Mouse (Mus musculus) retina, embryonic 14.5 days (tissue): Measurements from ENCODE around the gene Rac3.

ENCODE experiments used
- DNase-seq: peaks from one replicate; pipeline ENCODE4 v3.0.0-alpha.2; 2015; ENCODE audit warnings: low spot score

Gene Rac3

DNA sequence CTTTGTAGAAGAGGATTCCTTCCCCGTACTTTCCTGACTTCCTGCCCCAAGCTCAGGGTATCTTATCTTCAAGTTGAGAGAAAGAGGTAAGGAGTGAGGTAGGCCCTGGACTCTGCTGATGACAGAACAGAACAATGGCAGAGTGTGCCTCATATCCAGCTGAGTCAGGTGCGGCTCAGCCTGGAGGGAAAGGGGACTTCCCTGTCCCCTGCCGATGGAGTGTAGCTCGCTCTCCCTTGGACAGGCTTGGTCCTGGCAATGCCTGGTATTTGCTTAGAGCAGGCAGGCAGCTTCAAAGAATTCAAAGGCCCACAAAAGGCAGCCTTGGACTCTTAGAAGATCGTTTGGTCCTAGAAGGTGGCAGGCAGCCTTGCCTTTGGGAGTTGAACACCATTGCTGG, 15.2 kb upstream of the Rac3 start:
- no peak for DNase-seq

DNA sequence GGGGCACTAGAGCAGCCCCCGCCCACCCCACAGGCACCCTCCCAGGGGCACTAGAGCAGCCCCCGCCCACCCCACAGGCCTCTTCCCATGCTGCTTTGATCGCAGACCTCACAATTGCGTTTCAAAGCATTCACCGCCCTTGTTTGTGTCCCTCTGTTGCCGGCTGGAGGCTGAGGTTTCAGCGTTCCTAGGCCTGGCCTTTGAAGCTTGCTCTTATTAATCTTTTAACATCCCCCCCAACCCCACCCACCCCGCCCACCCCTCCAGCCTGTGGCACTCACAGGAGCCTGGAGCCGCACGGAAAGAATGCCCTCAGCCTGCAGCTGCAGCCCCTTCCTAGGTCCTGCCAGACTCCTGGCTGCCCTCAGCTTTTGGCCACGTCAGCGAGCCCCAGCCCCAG, 14.0 kb upstream of the Rac3 start:
- no peak for DNase-seq

DNA sequence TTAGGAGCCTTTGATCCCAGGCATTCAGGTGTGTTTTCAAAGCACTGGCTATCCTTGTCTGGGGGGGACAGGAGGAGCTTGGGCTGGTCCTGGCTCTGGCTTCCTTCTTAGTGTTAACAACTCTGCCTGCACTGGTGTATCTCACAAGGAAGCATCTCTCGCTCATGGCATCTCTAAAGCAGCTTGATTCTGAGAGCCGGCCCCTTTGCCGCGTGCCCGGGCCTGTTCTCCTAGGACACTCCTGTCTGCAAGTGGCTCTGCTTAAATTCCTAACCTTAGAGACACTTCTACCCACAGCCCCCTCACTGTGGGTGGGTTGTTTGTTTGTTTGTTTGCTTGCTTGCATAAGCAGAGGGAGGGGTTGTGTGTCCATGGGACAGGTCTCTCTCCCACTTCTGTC, 13.3 kb upstream of the Rac3 start:
- DNase-seq: no peak

DNA sequence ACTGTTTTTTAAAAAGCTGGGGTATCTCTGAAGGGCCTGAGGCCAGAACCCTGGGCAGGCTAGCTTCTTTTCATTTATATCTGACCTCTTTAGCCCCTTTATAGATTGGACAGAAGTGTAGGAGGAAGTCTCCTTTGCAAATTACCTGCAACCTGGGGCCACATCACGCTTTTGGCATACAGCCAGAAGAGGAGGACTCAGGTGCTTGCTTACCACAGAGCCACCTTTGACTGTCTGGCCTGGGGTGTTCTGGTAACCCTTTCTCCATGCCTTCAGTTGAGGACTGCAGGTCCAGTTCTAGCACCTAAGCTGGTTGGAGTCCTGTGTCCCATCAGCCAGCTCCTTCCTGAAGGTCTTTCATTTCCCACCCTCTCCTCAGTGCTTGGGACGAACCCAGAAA, 11.7 kb upstream of the Rac3 start:
- no peak for DNase-seq

DNA sequence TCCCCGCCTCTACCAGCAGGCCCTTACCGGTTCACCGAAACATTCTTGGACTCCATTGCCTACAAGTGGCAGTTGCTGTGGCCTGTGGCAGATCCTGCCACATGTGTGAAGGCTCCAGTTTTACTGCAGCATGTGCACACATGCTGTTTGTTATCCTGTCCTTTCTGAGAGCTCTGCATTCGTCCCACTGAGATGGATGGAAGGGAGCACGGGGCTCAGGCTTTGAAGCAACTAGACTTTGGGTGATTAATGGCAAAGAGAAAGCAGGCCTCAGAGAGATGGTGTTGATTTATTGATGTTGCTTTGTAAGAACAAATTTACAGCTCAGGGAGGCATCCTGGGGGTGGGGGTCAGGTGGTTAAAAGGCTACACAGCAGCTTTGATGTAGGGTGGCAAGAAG, 10.6 kb upstream of the Rac3 start:
- DNase-seq: no peak

DNA sequence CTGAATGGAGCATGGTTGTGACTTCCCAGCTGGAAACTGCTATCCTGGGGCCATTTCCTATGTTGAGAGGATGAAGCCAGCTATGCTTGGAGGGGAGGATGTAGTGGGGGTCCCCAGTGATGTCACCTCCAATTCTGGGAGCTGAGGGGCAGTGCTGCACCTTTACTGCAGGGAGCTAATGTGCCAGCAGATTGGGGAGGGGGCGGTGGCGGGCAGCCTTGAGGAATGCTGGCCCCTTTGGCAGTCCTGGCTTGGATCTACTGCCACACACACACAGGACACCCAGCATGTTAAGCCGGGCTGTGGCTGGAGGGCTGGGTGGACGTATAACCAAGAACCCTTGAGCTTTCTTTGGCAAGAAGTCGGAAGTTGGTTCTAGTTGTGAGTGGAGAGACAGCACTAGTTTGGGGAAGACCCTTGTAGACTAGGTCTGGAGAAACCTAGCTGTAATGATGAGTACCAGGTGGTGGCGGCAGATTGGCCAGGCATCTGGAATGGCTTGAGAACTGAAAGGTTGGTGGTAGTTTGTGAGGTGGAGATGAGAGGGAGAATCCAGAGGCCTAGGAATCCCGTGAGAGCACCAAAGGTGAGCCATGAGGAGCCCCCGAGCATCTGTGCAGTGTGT, 9.2 kb upstream of the Rac3 start:
- no peak for DNase-seq

DNA sequence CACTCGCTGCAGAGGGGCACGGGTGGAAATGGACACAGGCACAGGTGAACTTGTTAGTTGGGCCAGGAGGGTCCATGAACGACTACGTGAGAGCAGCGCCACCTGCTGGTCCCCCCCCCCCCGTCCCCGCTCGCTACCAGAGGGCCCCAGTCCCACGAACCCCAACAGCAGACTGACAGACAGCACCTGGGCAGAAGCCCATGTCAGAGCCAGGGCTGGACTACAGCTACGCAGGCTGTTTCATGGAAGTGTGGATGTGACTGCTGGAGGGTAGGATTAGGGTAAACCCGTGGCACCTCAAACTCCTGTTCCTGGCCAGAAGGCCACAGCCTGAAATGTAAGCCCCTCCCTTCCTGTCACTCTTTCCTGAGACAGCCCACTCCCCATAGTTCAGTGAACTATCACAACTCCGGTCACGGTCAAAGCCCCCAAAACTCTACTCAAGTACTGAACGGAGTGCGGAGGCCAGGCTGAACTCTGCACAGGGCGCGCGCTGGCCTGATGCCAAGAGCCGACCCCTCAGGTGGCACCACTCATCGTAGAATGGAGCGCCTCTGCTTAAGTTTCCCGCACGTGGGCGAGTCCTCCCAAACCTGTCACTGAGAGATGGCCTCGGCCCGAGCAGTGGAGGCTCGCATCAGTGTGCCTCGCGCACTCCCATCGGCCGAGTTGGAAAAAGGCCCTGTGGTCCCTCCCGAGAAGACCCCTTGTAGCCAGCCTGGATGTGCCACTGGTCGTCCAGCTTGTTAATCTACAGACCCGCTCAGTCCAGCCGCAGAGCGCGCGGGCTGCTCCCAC, 8.3 kb upstream of the Rac3 start:
- peak; percentile 82 for DNase-seq

DNA sequence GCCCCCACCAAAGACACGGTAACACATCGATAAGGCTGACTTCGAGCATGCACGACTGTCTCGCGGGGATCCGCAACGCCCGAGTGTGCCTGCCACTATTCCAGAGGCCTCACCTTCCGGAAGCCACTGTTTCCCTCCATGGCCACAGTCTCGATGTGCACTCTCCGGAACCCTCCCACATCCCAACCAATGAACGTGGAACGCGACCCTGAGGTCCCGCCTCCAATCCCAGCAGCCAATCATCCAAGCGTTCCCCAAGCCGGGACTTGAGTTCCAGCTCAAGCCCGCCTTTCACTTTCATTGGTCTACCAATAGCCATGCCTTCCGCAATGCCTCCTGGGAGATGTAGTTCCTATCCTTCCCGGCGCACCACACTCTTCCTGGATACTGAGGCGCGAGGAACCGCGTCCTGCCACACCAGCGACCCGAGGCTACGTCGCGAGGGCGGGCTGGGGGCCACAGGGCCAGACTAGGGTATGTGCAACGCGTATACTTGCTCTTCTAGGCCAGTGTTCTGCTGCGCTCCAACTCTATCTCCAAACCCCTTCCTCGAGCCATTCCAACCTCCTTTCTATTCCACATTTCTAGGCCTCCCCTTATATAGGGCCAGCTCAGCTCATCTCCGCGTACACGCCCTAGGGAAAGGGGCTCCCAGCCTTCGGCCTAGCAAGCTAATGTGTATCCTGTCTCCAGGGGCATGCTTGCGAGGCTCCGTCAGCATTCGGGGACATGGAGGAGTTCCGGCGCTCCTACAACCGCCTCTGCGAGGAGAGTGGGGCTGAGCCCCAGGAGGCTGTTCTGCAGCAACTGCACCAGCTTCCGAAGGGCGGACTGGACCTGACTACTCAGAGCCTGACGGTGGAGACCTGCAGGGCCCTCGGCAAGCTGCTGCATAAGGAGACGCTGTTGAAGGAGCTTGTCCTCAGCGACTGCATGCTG, 7.4 kb upstream of the Rac3 start, which contains the start of the genes Cenpx and Lrrc45:
TSS of gene Cenpx (minus strand) at position 159 of the 939 bp plus-strand sequence.
TSS of gene Lrrc45 (plus strand) at position 346 of the 939 bp plus-strand sequence.
- DNase-seq: peak; percentile 99

DNA sequence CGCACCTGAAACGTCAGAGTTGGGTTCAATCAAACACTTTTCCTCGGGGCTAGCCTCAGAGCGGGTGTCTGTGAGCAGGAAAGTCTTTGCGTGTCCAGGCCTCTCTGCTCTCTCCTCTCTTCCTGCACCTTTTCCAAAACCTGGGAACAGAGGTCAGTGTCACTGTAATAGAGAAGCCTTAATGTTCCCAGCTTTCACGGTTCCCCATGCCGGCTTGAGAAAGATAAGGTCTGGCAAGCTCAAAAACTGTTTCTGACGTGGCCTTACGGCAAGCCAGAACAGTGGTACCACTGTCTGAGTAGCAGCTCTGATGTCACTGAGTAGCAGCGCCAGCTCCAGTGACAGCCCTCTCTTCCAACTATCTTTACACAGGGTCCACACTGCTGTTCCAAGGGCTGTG, 6.7 kb upstream of the Rac3 start:
- no peak for DNase-seq

DNA sequence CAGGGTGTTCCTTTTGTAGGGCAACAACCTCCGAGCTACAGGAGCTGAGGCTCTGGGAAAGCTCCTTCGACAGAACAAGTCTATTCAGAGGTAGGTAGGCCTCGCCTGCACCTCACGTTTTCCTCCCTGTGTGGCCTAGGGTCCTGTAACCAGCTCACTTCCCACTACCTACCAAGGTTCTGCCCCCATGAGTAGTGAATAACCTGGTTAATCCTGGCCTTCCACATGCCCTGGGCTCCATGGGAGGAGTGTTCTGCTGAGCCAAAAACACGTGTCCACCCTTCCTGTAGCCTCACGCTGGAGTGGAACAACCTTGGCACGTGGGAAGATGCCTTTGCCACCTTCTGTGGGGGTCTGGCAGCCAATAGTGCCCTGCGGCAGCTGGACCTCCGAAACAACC, 6.1 kb upstream of the Rac3 start:
- no peak for DNase-seq

DNA sequence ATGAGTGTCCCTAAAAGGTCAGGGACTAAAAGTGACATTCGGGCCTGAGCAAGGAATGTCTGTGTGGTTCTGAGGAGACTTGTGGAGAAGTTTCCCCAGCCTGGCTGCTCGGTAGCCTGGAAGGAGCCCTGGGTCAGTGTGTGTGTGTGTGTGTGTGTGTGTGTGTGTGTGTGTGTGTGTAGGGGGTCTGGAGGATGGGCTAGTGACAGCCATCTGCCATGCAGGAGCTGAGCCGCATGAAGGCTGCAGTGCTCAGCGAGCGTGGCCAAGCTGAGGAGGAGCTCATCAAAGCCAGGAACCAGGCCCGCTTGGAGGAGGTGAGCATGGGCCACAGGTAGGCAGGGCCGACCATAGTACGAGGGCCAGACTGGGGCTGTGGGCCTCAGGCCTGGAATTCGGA, 2.0 kb upstream of the Rac3 start:
- DNase-seq: no peak

DNA sequence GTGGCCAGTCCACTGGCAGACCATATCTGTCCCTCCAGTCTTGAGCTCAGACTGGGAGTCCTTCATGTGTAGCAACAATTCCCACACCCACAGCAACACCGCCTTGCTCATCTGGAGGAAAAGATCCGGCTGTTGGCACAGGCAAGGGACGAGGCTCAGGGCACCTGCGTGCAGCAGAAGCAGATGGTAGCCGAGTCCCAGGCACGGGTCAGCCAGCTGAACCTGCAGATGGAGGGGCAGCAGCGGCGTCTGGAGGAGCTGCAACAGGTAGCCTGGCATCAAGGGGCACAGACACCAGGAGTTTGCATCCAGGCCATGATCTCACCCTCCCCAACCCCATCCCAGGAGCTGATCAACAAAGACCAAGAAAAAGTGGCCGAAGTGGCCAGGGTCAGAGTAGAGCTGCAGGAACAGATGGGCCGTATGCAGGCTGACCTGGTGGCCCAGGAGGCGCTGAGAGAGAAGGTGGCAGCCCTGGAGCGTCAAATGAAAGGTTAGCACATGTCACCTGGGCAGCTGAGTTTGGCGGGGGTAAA, 1.4 kb upstream of the Rac3 start:
- no peak for DNase-seq

DNA sequence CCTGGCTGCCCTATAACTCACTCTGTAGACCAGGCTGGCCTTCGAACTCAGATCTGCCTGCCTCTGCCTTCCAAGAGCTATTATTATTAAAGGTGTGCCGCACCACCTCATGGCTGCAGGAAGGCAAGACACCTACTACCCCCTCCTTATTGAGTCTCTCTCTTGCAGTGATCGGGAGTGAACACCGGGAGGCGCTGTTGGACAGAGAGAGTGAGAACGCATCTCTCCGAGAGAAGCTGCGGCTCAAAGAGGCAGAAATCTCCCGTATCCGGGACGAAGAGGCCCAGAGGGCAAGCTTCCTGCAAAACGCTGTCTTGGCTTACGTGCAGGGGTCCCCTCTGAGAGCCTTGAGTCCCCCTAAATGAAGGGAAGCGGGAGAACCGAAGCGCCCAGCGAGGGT, 820 bp upstream of the Rac3 start:
- peak; percentile 95 for DNase-seq

DNA sequence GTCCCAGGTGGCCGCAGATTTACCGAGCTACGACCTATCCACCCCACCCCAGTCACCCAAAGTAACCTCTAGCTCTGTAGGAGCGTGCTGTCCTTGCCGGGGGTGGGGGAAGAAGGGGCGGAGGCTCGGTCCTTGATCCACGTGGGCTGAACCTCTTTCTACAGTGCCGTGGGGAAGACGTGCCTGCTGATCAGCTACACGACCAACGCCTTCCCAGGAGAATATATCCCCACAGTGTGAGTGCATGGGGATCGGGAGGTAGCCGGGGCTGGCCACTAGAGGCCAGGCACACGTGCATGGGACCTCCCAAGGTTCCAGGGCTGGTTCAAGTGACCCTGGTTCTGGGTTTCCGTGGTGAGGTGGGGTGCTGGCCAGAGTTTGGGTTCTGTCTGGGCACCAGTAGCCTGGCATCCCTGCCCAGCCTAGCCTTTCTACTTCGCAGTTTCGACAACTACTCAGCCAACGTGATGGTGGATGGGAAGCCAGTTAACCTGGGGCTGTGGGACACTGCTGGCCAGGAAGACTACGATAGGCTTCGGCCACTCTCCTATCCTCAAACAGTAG, 879 bp downstream of the Rac3 start:
- no peak for DNase-seq

DNA sequence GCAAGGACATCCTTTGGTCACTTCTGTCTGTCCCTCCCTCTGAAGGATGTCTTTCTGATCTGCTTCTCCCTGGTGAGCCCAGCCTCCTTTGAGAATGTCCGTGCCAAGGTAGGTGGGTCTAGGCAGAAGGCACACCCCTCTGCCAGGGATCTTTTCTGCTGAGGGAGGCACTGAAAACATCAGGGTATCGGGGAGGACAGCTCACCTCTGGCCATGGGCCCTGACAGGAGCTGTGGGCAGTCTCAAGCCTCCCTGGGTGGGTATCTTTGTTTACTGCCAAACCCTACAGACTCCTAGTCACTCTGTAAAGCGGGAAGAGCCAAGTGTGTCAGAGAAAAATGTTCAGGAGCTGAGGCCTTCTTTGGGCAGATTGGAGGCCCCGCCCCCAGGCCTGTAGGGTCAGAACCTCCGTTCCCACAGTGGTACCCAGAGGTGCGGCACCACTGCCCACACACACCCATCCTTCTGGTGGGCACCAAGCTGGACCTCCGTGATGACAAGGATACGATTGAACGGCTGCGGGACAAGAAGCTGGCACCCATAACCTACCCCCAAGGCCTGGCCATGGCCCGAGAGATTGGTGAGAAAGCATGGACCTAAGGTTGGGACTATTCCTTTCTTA, 1.6 kb downstream of the Rac3 start:
- no peak for DNase-seq

DNA sequence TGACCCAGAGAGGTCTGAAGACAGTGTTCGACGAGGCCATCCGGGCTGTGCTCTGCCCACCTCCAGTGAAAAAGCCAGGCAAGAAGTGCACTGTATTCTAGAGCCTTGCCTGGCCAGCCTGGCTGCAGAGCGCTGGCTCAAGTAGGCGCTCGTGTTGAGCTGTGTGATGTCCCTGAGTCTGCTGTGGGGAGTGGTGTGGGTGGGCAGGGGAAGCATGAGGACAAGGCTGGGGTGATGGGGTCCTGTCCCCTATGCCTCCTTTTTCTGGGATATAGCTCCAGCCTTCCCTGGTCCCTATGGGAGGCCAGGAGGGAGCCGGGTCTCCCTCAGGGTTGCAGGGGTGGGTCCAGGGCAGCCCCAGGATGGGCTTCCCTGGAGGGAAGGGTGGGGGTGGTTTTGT, 2.2 kb downstream of the Rac3 start:
- DNase-seq: no peak

DNA sequence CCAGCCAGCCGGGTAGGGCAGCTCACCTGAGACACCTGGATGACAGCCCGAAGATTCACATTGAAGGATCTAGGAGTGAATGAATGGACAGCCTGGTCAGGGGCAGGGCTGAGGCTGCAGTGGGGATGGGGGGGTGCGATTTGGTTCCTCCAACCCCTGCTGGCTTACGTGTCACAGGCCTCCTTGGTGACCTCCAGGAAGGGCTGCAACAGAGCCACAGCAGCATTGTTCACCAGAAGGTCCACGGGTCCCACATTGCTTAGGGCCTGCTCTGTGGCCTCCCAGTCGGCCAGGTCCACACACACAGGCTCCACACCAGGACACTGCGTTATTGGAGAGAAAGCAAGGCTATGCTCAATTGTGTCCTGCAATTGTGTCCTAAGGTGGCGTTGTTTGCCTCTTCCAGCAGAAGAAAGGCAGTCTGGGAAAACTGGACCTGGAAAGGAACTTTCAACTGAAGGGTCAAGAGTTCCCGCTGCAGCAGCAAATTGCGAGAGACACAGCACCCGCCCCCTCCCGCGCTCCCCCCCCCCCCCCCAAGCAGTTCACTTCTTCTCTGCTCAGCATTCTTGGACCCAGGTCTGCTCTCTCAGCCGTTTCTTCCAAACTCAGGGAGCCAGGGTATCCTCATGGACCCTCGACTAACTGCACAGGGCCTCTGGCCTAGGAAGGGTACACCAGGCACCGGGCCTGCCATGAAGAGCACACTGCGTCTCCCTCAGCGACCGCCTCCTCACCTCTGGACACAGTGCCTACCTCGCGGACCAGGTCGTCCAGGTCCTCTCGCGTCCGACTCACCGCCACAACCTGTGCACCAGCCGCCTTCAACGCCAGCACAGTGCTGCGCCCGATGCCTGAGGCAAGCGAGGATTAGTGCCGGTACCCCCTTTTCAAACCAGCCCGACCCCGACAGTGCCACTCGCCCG, 5.2 kb downstream of the Rac3 start:
- no peak for DNase-seq

DNA sequence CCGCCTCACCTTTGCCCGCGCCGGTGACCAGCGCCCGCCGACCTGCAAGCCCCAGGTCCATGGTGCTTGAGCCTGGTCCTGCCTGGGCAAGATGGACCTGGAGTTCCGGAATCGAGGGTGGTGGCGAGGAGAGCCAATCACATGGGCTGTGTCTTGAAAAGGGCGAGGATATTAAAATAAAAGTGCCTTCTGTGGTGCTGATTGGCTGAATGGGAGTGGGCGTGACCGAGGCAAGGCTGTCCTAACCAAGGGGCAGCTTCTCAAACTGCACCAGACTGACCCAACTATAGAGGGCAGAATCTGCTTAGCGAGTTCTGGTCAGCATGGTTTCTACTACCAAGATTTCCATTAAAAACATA, 5.9 kb downstream of the Rac3 start, which contains the start of gene Dcxr:
TSS of gene Dcxr (minus strand) at position 113 of the 359 bp plus-strand sequence.
- DNase-seq: peak; percentile 89

DNA sequence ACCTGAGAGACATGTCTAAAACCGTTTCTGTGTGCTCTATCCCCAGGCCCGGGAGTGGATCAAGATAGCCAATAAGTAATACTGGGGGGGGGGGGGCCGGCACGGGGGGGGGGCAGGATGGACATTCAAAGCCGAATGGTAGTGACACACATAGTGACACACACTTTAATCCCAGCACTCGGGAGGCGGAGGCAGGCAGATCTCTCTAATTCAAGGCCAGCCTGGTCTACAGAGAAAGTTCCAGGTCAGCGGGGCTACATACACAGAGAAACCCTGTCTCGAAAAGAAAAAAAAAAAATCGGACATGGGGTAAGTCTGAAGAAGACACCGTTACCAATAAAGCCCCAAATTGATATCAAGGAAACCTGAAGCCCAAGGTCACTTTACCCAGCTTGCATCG, 6.3 kb downstream of the Rac3 start:
- DNase-seq: no peak

DNA sequence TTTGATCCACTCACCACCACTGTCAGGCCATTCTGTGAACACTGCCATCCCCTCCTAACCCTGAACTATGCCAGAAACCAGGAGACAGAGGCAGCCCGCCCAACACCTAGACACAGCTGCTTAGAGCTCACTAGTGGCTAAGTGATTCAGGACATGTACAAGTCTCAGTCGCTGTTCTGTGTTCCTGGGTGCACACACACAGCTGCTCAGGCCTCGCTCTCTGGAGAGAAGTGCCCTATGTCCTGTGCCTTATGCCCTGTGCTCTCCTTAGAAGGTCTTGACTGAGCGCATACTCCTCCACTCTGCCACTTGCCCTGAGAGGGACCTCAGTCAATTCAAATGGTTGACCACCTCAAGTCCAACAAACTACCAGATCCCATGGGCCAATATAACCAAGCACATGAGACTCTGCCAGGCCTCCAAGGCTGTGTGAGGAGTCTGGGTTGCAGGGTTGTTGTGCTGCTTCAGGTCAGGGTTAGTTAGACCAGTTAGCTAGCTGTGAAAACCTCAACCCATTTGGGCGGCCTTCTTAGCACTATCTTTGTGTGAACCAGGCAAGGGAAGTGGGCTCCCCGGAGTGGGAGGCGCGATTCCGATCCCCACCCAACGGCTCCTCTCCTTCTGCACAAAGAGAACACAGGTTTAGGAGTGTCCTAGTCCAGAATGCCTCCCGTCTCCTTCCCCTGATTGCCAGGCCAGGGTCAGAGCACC, 7.4 kb downstream of the Rac3 start:
- no peak for DNase-seq
